Mouse (Mus musculus): ENCODE measurements around the gene Cep131. TPM values are rescaled to one million over a fixed set of nuclear protein-coding genes. Genes with fewer than 3 reads are reported as not detected.
A peak's percentile ranks its signal among the peaks of the same experiment; 100 is the strongest.

Gene Cep131
- total RNA-seq (2021): 10 to 100 TPM; 31.7 to 37.2 TPM

DNA sequence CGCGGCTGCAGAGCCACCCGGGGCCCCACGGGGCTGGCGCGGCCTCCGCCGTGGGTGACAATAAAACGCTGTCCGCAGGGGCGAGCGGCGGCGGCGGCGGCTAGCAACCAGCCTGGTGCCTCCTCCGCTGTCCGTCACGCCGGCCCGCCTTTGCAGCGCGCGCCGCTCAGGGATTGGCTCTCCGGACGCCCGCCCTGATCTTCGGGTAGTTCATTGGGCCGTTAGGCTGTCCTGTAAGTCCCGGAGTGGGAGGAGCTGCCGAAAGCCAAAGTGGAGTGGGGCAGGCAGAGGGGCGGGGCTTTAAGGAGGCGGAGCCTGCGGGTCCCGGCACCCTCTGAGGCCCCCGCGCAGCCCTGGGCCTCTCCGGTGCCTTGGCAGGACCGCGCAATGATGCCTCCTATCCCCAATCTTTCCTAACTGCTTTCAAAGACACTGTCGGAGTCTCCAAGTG lies at the start of gene Cep131:
Cep131 (minus strand) TSS at position 126 of the 451 bp plus-strand sequence.
- DNase-seq (ENCODE audit: extremely low spot score in 1 of 2, low spot score in 1 of 2): peak; percentile 87 to 89

- no peak for DNase-seq (ENCODE audit: extremely low spot score in 1 of 2, low spot score in 1 of 2)
These were observed 49.6 kb upstream of the Cep131 start for GRCm38 (mm10) chr11:120136195-120136594.

- DNase-seq (ENCODE audit: extremely low spot score in 1 of 2, low spot score in 1 of 2): no peak
These were observed 48.4 kb upstream of the Cep131 start for GRCm38 (mm10) chr11:120134847-120135530.

- DNase-seq (ENCODE audit: extremely low spot score in 1 of 2, low spot score in 1 of 2): no peak
These were observed 47.5 kb upstream of the Cep131 start for GRCm38 (mm10) chr11:120134148-120134547.

GRCm38 (mm10) chr11:120129281-120129680 lies 42.7 kb upstream of the Cep131 start:
- DNase-seq (ENCODE audit: extremely low spot score in 1 of 2, low spot score in 1 of 2): no peak

DNA sequence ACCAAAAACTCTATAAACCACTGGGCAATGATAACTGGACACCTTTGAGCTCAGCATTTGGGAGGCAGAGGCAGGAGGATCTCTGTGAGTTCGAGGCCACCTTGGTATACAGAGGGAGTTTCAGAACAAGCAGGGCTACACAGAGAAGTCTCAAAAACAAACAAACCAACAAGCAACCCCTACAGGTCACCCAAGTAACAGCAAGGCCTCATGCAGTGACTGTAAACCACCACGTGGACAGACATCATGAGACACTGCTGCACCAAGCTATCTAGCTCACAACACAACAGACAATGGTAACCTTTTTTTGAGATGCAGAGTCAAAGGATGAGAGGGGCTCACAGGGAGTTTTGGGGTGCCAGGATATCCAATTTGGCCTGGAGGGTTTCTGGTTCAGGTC lies 40.2 kb upstream of the Cep131 start:
- DNase-seq (ENCODE audit: extremely low spot score in 1 of 2, low spot score in 1 of 2): no peak

DNA sequence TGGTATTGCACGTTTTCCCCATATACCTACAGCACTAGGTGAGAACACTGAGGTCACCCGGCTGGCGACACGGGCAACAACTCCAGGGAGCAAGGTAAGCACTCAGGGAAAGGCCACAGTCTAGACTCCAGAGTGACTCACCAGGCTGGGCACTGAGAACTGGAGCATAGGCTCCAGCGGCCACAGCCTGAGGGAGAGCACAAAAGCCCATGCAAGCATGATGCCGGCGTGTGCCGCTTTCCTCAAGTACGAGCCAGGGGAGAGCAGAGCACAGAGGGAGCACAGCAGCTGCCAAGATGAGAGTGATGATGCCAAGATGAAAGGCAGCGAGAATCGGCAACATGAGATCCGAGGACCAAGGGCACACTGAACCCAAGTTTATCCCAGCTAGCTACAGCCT lies 35.5 kb upstream of the Cep131 start:
- DNase-seq (ENCODE audit: extremely low spot score in 1 of 2, low spot score in 1 of 2): no peak

GRCm38 (mm10) chr11:120120642-120121420 lies 34.2 kb upstream of the Cep131 start:
- peak; percentile 61 to 89 for DNase-seq (ENCODE audit: extremely low spot score in 1 of 2, low spot score in 1 of 2)

DNA sequence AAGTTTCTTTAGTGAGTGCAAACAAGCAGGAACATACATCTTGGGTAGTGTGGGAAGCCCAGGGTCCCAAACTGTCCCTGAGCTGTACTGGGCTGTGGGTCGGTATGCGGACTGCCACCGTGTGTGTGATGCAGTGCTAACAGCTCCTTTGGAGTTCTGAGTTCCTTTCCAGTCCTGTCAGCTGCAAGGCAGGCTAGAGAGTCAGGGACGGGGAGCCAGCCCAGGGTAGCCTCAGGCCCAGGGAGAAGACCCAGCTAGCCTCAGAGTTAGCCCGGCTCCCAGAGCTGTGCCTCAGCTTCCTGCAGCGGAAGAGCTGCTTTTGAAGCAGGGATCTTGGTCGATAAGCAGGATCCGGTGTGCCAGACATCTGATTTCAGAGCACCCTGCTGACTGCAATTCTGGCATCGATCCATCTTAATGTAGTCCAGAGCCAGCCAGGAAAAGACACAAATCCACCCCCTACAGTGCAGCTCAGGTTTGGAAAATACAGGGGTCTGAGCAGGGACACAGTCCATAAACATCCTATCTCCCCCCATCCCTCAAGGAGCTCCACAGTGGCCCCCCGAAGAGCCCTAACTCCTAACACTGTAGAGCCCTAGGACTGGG lies 33.4 kb upstream of the Cep131 start:
- no peak for DNase-seq (ENCODE audit: extremely low spot score in 1 of 2, low spot score in 1 of 2)

DNA sequence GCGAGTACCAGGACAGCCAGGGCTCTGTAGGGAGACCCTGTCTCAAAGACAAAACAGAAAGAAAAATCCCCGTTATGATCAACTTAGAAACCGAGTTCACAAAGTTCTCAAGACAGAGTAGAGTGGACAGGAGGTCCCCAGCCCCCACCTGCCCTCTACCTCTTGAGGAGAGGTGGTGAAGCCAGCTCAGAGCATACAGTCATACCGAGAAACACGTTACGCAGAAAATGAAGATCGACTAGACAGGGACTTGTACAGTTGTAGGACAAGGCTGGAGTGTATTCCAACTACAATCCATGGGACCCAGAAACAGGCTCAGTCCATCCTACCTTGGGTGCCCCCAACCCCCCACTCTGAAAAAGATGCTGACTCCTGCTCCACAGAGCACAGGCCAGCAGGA lies 32.5 kb upstream of the Cep131 start:
- DNase-seq (ENCODE audit: extremely low spot score in 1 of 2, low spot score in 1 of 2): no peak

DNA sequence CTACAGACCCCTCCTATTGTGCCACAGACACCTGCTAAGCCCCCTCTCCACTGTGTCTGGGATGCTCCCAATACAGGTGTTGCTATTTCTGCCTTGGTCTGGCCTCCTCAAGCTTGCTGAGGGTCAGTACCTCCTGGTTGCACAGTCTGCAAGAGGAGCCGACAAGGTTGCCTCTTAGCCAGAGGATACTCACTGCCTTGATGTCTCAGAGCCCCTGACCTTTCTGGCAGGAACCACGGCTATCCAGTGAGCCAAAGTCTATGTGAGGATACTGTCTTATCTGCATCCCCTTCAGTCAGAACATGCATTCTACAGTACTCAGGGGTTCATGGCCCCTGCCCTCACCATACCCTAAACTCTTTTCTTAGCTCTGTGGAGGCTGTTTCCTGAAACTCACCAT lies 31.0 kb upstream of the Cep131 start:
- no peak for DNase-seq (ENCODE audit: extremely low spot score in 1 of 2, low spot score in 1 of 2)

DNA sequence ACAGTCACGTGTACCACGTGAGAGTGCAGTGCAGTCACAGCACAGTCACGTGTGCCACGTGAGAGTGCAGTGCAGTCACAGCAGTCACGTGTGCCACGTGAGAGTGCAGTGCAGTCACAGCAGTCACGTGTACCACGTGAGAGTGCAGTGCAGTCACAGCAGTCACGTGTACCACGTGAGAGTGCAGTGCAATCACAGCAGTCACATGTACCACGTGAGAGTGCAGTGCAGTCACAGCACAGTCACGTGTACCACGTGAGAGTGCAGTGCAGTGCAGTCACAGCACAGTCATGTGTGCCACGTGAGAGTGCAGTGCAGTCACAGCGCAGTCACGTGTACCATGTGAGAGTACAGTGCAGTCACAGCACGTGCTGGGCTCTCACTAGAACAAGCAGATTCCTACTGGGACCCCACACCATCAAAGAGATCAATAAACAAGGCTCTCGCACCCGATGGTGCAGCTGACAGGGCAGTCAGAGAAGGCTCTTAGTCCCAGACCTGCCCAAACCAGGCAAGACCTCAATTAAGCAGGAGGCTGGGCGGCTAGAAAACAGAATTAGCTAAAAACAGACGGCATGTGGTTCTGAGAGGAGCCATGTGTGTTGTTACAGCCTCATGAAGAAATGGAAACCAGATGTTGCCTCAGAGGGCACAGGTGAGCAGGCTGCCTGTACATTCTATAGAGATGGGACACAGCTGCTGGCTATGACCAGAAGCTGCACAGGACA lies 28.0 kb upstream of the Cep131 start:
- no peak for DNase-seq (ENCODE audit: extremely low spot score in 1 of 2, low spot score in 1 of 2)

DNA sequence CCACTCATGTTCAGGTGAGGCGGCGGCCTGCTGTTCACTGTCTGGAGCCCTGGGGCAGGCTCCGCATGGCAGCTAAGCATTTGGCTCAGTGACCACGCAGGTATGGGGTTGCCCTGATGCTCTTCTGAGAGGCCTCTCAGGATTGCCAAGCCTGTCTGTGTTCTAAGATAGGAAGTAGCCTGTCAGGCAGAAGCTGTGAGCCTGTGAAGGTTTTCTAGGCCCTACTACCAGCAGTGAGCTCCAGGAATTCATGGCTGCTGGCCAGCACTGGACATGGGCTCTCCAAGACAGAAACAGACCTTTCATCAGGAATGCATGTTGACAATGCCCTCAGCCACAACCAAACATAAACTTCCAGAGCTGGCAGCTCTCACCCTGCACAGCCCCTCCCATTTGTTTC lies 25.5 kb upstream of the Cep131 start:
- no peak for DNase-seq (ENCODE audit: extremely low spot score in 1 of 2, low spot score in 1 of 2)

DNA sequence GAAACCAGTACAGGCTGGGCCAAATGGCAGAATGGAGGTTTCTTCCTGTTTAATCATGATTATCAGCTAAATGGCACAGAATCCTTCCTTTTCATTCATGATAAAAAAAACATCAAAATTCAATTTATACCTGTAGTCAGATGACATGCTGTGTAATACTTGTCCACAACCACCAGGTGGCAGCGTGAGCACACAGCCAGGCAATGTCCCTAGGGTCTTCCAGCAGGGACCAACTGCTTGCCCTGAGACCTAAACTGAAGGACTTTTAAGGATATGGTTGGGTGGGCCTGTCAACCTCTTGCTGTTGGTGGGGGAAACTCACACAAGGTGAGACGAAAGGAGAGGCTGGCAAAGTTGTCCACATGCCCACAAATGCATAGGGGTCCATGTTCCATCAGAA lies 24.4 kb upstream of the Cep131 start:
- peak; percentile 44 to 73 for DNase-seq (ENCODE audit: extremely low spot score in 1 of 2, low spot score in 1 of 2)

DNA sequence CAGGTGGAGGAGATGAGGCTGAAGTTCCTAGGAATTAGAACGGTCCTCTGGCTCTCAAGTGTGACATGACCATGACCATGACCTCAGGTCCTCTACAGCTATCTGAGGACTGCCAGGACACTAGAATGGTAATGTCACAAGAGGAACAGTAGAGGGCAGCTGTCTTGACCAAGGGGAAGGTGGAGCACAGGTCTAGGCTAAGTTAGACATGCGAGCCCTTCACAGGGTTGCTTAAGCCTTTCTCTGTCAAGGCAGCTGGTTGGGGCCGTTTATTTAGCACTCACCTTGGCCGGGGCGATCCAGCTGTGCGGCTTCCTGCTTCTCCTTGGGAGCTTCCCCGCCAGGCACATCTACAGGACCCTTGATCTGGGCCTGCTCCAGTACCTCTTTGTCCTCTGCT lies 23.9 kb upstream of the Cep131 start:
- DNase-seq (ENCODE audit: extremely low spot score in 1 of 2, low spot score in 1 of 2): no peak

DNA sequence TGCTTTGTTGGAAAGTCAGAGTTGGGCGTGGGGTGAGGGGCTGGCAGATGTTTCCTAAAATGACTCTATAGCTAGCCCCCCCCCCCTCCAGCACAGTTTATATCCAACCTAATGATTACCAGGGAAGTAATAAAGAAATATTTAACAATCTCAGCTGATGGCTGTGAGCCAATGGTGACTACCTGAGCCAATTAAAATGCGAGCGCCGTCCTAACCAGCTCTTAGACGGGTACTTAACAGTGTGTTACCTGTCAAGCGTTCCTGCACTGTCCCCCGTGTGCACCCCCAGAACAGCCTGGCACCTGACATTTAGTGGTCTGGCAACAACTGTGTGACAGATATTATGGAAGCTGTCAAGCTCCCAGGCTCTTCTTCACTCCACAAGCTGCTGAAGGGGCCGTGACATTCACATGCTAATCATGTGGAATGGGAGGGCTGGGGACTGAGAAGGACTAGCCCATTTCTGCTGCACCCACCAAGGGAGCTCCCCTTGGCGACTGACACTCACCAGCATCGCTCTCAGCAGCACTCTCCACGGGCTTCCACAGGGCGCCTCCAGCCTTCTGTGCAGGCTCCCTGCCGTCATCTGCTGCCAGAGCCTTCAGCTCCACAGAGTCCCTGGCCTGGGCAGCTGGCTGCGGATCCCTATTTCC lies 23.1 kb upstream of the Cep131 start:
- DNase-seq (ENCODE audit: extremely low spot score in 1 of 2, low spot score in 1 of 2): no peak

GRCm38 (mm10) chr11:120107796-120108195 lies 21.2 kb upstream of the Cep131 start:
- no peak for DNase-seq (ENCODE audit: extremely low spot score in 1 of 2, low spot score in 1 of 2)

- no peak for DNase-seq (ENCODE audit: extremely low spot score in 1 of 2, low spot score in 1 of 2)
These were observed 20.4 kb upstream of the Cep131 start for GRCm38 (mm10) chr11:120107026-120107425.

GRCm38 (mm10) chr11:120103431-120103997 lies 16.9 kb upstream of the Cep131 start:
- DNase-seq (ENCODE audit: extremely low spot score in 1 of 2, low spot score in 1 of 2): no peak

DNA sequence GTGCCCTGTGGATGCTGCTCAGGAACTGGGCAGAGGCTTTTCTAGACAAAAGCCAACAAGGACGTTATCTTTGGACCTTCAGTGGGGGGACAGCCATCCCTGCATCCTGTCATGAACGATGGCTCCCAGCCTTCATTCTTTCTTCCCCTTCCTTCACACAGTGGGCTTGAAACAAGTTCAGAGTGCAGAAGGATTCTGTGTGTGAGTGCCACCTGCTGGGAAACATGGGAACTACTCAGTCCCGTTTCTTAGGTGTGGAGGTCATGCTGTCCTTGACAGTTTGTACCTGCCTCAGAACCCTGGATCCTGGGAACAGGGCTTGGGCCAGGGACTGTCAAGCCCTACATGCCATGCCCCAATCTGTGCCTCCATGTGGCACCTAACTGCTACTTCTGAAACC lies 14.4 kb upstream of the Cep131 start:
- peak; percentile 44 to 69 for DNase-seq (ENCODE audit: extremely low spot score in 1 of 2, low spot score in 1 of 2)

All from layer of hippocampus, postnatal 25 days (tissue).